Mouse (Mus musculus) hindbrain, embryonic 16.5 days (tissue): ENCODE measurements around the gene Mkln1. TPM values are rescaled to one million over a fixed set of nuclear protein-coding genes. Genes with fewer than 3 reads are reported as not detected.
"Not testable (repeated sequence)": the region's sequence is repeated elsewhere in the genome, so short reads cannot be mapped to it uniquely, and the experiment has no call there.

ENCODE experiments used
- ATAC-seq: fragments of 200-750 bp; cut with Nextera tagmentation; 2 replicates; pipeline ENCODE4 v1.8.0; 2017; ENCODE audit warnings: moderate TSS enrichment, moderate library complexity
- H3K27ac ChIP-seq: fragments of 300-500 bp; sonication (generic); 2 replicates; pipeline ENCODE4 v1.5.1; 2014; ENCODE audit warnings: low read depth, mild to moderate bottlenecking, control low read depth, low read length, moderate library complexity
- H3K27me3 ChIP-seq: fragments of 300-500 bp; sonication (generic); replicated peaks from 2 replicates; pipeline ENCODE4 v1.6.1; 2014; ENCODE audit warnings: low read length; ENCODE audit not compliant: control insufficient read depth, insufficient read depth
- H3K36me3 ChIP-seq: fragments of 300-500 bp; sonication (generic); 2 replicates; pipeline ENCODE4 v1.6.1; 2014; ENCODE audit warnings: mild to moderate bottlenecking, low read length, moderate library complexity, mixed read lengths; ENCODE audit not compliant: control insufficient read depth, insufficient read depth
- H3K4me1 ChIP-seq: fragments of 300-500 bp; sonication (generic); 2 replicates; pipeline ENCODE4 v1.6.1; 2014; ENCODE audit warnings: low read depth, low read length; ENCODE audit not compliant: control insufficient read depth, insufficient read depth
- H3K4me2 ChIP-seq: fragments of 300-500 bp; sonication (generic); 2 replicates; pipeline ENCODE4 v1.6.1; 2014; ENCODE audit warnings: mild to moderate bottlenecking, low read length, control low read depth, moderate library complexity
- H3K4me3 ChIP-seq: fragments of 300-500 bp; sonication (generic); 2 replicates; pipeline ENCODE4 v1.5.1; 2014; ENCODE audit warnings: mild to moderate bottlenecking, low read length, control low read depth, moderate library complexity
- H3K9ac ChIP-seq: fragments of 300-500 bp; sonication (generic); 2 replicates; pipeline ENCODE4 v1.6.1; 2014; ENCODE audit warnings: low read depth, mild to moderate bottlenecking, control low read depth, low read length, moderate library complexity
- H3K9me3 ChIP-seq: fragments of 300-500 bp; sonication (generic); 2 replicates; pipeline ENCODE4 v1.6.1; 2014; ENCODE audit warnings: mild to moderate bottlenecking, low read length, moderate library complexity; ENCODE audit not compliant: control insufficient read depth
- WGBS: fragments of 180-500 bp; shearing (Covaris S2); extraction: QIAGEN DNeasy Blood & Tissue Kit; methylation state at CpG from one replicate; pipeline ENCODE4 v1.1.7; 2014; 5-methylcytosine and 5-hydroxymethylcytosine counted together
- polyA plus RNA-seq: library from polyadenylated mRNA; unstranded; fragments of >200 nt; fragmentation: Nextera tagmentation; extraction: Ambion mirVana; gene quantifications from 2 replicates; pipeline ENCODE4 v1.2.1, GENCODE M21; 2015

Gene Mkln1
- polyA plus RNA-seq, 1 experiment from 2014 or later, result 119 TPM

- H3K9me3 ChIP-seq, result no peaks in the 10 kb centered on the region
- no peak overlapping the region for H3K27ac ChIP-seq
- 79% methylated on average over 4 of the region's 4 CpGs for WGBS
- no peak for ATAC-seq
- H3K4me1 ChIP-seq, result peaks cover 9% of the 10 kb centered on the region
- H3K4me2 ChIP-seq, result no peak overlapping the region
- H3K36me3 ChIP-seq, result no peaks in the 10 kb centered on the region
- H3K27me3 ChIP-seq, result no peaks in the 10 kb centered on the region
- H3K4me3 ChIP-seq, result no peak overlapping the region
- H3K9ac ChIP-seq, result no peak overlapping the region
These were observed 145.8 kb downstream of the Mkln1 start for GRCm38 (mm10) chr6:31544318-31544717.

GRCm38 (mm10) chr6:31549361-31550051 is 151.0 kb downstream of the Mkln1 start:
- Histone ChIP-seq H3K9me3 (no peaks in the 10 kb centered on the region), H3K4me3 (no peak overlapping the region), H3K4me1 (peaks cover 15% of the 10 kb centered on the region), H3K36me3 (no peaks in the 10 kb centered on the region), H3K27me3 (no peaks in the 10 kb centered on the region), H3K9ac (no peak overlapping the region; the same call in 1 of the 2 replicates), H3K4me2 (no peak overlapping the region), H3K27ac (no peak overlapping the region; the same call in 1 of the 2 replicates)
- ATAC-seq, result peak; percentile 85
- WGBS, result 48% methylated on average over 5 of the region's 5 CpGs

- no peak overlapping the region for H3K9ac ChIP-seq
- ATAC-seq, result no peak
- H3K9me3 ChIP-seq, result no peaks in the 10 kb centered on the region
- no peaks in the 10 kb centered on the region for H3K36me3 ChIP-seq
- peaks cover 15% of the 10 kb centered on the region for H3K4me1 ChIP-seq
- WGBS, result 79% methylated on average over 22 of the region's 22 CpGs
- no peak overlapping the region for H3K4me2 ChIP-seq
- no peak overlapping the region for H3K4me3 ChIP-seq
- H3K27ac ChIP-seq, result no peak overlapping the region
- no peaks in the 10 kb centered on the region for H3K27me3 ChIP-seq
These were observed 152.5 kb downstream of the Mkln1 start for GRCm38 (mm10) chr6:31550876-31551532.

- Histone ChIP-seq H3K9ac (no peak overlapping the region), H3K9me3 (no peaks in the 10 kb centered on the region), H3K4me1 (peaks cover 17% of the 10 kb centered on the region), H3K4me3 (no peak overlapping the region), H3K4me2 (no peak overlapping the region), H3K36me3 (no peaks in the 10 kb centered on the region), H3K27me3 (no peaks in the 10 kb centered on the region), H3K27ac (no peak overlapping the region)
- WGBS, result 81% methylated on average over 7 of the region's 7 CpGs
- no peak for ATAC-seq
These were observed 158.0 kb downstream of the Mkln1 start for GRCm38 (mm10) chr6:31556460-31557100.

- Histone ChIP-seq H3K9ac (peak overlapping the region; percentile 31; the same call in 1 of the 2 replicates), H3K4me2 (peak overlapping the region; percentile 22)
- WGBS, result 15% methylated on average over 13 of the region's 13 CpGs
These were observed 161.8 kb downstream of the Mkln1 start for GRCm38 (mm10) chr6:31560138-31560959.

GRCm38 (mm10) chr6:31561948-31562347 is 163.4 kb downstream of the Mkln1 start:
- not testable (repeated sequence) for H3K27ac ChIP-seq, H3K27me3 ChIP-seq, H3K36me3 ChIP-seq, H3K9me3 ChIP-seq, ATAC-seq
- H3K4me3 ChIP-seq, result peak overlapping the region; percentile 87
- peaks cover 38% of the 10 kb centered on the region for H3K4me1 ChIP-seq
- H3K9ac ChIP-seq, result peak overlapping the region; percentile 72; the same call in 1 of the 2 replicates
- WGBS, result 53% methylated on average over 3 of the region's 3 CpGs
- peak overlapping the region; percentile 98 for H3K4me2 ChIP-seq

More at GRCm38 (mm10) chr6:31560138-31560959, 161.8 kb downstream of the Mkln1 start:
- Histone ChIP-seq H3K27ac (no peak overlapping the region), H3K27me3 (no peaks in the 10 kb centered on the region), H3K9me3 (no peaks in the 10 kb centered on the region), H3K4me1 (peaks cover 38% of the 10 kb centered on the region), H3K4me3 (no peak overlapping the region), H3K36me3 (no peaks in the 10 kb centered on the region)
- ATAC-seq, result no peak

GRCm38 (mm10) chr6:31562371-31563080 is 164.0 kb downstream of the Mkln1 start:
- no peaks in the 10 kb centered on the region for H3K27me3 ChIP-seq
- peak overlapping the region; percentile 98 for H3K4me2 ChIP-seq
- no peaks in the 10 kb centered on the region for H3K9me3 ChIP-seq
- no peak overlapping the region for H3K27ac ChIP-seq
- 5% methylated on average over 16 of the region's 16 CpGs for WGBS
- H3K4me3 ChIP-seq, result peak overlapping the region; percentile 87
- H3K36me3 ChIP-seq, result no peaks in the 10 kb centered on the region
- peaks cover 38% of the 10 kb centered on the region for H3K4me1 ChIP-seq
- H3K9ac ChIP-seq, result peak overlapping the region; percentile 72
- no peak for ATAC-seq
